ENCODE assay signal across 15 mouse cellular contexts in genomic region chr15:51574538-51575105, GRCm38 (mm10).
DNase-seq lines count a peak whose midpoint lies in the region; ATAC-seq lines count a peak whose summit lies in the region.
"Had no signal": no experiment of that assay in that cellular context is flagged by ENCODE, and none has a peak within 500 bp of the region (broad histone marks: within the 10 kb centered on the region; RNA-seq: fewer than 3 reads in every experiment).

No protein-coding gene starts in this region.

- H3K27ac ChIP-seq in heart, embryonic 11.5 days (ENCODE audit: low read depth, low read length) = no peak overlapping the region
- no peak overlapping the region for H3K27ac ChIP-seq in forebrain, embryonic 15.5 days (replicated peaks)
- H3K27ac ChIP-seq: macrophage; midbrain, embryonic 15.5 days had no signal

- H3K36me3 ChIP-seq in heart, embryonic 11.5 days (ENCODE audit: control insufficient read depth, insufficient read depth, low read length) = no peaks in the 10 kb centered on the region
- H3K36me3 ChIP-seq in forebrain, embryonic 15.5 days = no peaks in the 10 kb centered on the region
- H3K36me3 ChIP-seq: midbrain, embryonic 15.5 days had no signal

- no peak overlapping the region for H3K4me3 ChIP-seq in heart, embryonic 11.5 days (ENCODE audit: low read depth, low read length)
- no peak overlapping the region for H3K4me3 ChIP-seq in forebrain, embryonic 15.5 days
- H3K4me3 ChIP-seq: midbrain, embryonic 15.5 days had no signal

- H3K4me2 ChIP-seq in heart, embryonic 11.5 days = no peak overlapping the region
- no peak overlapping the region for H3K4me2 ChIP-seq in forebrain, embryonic 15.5 days (replicated peaks)
- H3K4me2 ChIP-seq: midbrain, embryonic 15.5 days had no signal

- H3K9ac ChIP-seq in heart, embryonic 11.5 days (ENCODE audit: low read depth, low read length) = no peak overlapping the region
- no peak overlapping the region for H3K9ac ChIP-seq in forebrain, embryonic 15.5 days (replicated peaks)
- H3K9ac ChIP-seq: midbrain, embryonic 15.5 days had no signal

- H3K9me3 ChIP-seq in heart, embryonic 11.5 days (replicated peaks; ENCODE audit: control insufficient read depth, low read length) = no peaks in the 10 kb centered on the region
- no peaks in the 10 kb centered on the region for H3K9me3 ChIP-seq in forebrain, embryonic 15.5 days
- H3K9me3 ChIP-seq: midbrain, embryonic 15.5 days had no signal

- ATAC-seq in heart, embryonic 11.5 days (replicated peaks; ENCODE audit: insufficient number of reproducible peaks, low FRiP score, low TSS enrichment) = no peak
- peak; percentile 47 for ATAC-seq in megakaryocyte, adult 5-6 weeks (ENCODE audit: poor library complexity, severe bottlenecking)
- ATAC-seq in forebrain, embryonic 15.5 days (replicated peaks) = no peak
- ATAC-seq: hindbrain, embryonic 16.5 days; midbrain, embryonic 15.5 days had no signal

- H3K4me1 ChIP-seq in heart, embryonic 11.5 days (ENCODE audit: control insufficient read depth, insufficient read depth, low read length) = 0 out of 2 replicates have a peak, but pooled peaks cover 2% of the 10 kb centered on the region
- H3K4me1 ChIP-seq in forebrain, embryonic 15.5 days = no peaks in the 10 kb centered on the region
- H3K4me1 ChIP-seq: midbrain, embryonic 15.5 days had no signal

- H3K27me3 ChIP-seq in heart, embryonic 11.5 days (ENCODE audit: control insufficient read depth, insufficient read depth, low read length) = no peaks in the 10 kb centered on the region
- H3K27me3 ChIP-seq in forebrain, embryonic 15.5 days = no peaks in the 10 kb centered on the region
- H3K27me3 ChIP-seq: midbrain, embryonic 15.5 days had no signal

- peak; percentile 67 to 78 for DNase-seq in heart, adult 18-20 months
- DNase-seq in heart, adult 9 months (ENCODE audit: low spot score in 2 of 2) = peak; percentile 68 to 72
- DNase-seq in heart, postnatal 4 days = peak; percentile 13
- no peak for DNase-seq in spleen, adult 12 weeks (ENCODE audit: low spot score)
- no peak for DNase-seq in B cell, adult 2 months
- DNase-seq: adrenal gland, adult 2 months; cerebellum, adult 9-10 months; kidney, adult 11 months; kidney, postnatal 25 days had no signal

- WGBS in heart, embryonic 11.5 days (ENCODE audit: insufficient replicate concordance) = 57% methylated on average over 8 of the region's 8 CpGs
- 78% methylated on average over 8 of the region's 8 CpGs for WGBS in forebrain, embryonic 15.5 days

Comparison
In these comparisons a context has a peak if more than half of its experiments do, and no peak if none do; other contexts are left out.
1. DNase-seq: peak in heart, adult 18-20 months (2 of 2), heart, adult 9 months (2 of 2) and heart, postnatal 4 days (single experiment); none in spleen, adult 12 weeks (single experiment) and B cell, adult 2 months (0 of 2).